Mouse (Mus musculus): Measurements from ENCODE around the gene Chchd1.

DNA sequence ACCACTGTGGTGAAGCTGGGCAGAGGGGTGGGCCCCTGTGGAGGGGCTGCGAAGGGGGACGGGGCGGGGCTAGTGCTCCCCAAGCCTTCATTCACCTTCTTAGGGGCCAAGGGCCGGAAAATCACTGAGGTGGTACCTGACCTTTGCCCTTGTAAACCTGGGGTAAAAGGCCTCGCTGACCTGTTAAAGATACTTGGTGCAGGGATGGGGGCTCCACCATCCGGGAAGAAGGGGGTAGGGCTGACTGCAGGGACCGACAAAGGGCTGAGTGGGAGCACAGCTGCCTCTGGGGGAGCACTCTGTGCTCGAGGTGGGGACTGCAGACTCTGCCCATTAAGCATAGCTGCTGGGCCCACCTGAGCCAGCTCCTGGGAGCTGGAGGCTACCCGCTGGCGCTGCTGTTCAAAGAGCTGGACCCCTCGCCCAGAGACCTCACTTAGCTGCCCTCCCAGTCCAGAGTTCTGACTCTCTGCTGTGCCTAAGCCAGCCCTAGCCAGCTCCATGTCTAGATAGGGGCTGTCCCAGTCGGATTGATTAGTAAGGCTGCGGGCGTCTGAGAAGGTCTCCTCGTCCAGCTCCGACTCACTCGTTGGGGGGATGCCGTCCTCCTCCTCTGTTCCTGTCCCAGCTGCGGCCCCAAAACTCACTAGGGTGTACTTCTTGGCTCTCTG is 41.0 kb upstream of the Chchd1 start:
- TF ChIP-seq CTCF (IDR thresholded peaks at IDR 0.05; ENCODE audit: extremely low read depth, insufficient read length, insufficient replicate concordance, low read depth, low read length) (no peak), POLR2A (IDR thresholded peaks at IDR 0.05; ENCODE audit: low read depth, low read length) (no peak)
